Mouse (Mus musculus) kidney, postnatal 14 days (tissue): Measurements from ENCODE around the gene Cdk5r2.

Source experiments
- DNase-seq: peaks from one replicate; pipeline ENCODE4 v3.0.0; 2022; ENCODE audit warnings: mixed read lengths

Cdk5r2 gene

DNA sequence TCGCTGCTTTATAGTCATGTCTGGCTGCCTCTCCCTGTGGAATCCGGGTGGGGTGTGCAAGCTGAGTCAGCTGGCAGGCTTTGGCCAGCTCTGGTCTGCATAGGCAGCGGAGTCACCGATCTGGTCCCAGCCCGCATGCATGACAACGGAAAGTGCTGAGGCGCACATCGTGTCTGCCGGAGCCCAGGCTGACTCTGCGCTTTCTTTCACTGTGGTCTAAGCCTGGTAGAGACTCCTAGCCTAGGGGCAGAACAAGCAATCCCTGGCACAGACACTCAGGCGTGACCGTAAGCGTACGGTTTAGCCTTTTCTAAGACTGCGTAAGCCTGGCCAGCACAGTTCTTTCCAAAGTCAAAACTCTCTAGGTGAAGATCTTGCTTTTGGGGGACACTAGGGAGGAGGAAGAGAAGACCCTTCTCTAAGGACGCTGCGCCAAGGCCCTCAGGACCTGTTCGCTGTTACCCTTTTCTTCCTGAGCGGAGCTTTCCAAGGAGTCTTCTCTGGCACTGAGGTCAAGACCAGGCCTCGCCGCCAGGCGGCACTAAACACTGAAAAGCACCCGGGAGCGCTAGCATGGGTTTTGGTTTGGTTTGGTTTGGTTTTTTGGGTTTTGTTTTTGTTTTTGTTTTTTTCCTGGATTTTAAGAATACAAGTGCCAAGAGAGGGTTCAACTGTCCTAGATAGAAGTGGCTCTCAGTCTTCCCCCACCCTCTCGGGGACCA is 38.6 kb downstream of the Cdk5r2 start, which contains the start of gene Cryba2:
TSS of gene Cryba2 (minus strand) at position 10 of the 722 bp plus-strand sequence.
- DNase-seq = peak; percentile 52

- DNase-seq = peak; percentile 56
Measured at GRCm38 (mm10) chr1:74894966-74895365, 40.2 kb downstream of the Cdk5r2 start.

GRCm38 (mm10) chr1:74897976-74898375 is 43.2 kb downstream of the Cdk5r2 start:
- DNase-seq = no peak

DNA sequence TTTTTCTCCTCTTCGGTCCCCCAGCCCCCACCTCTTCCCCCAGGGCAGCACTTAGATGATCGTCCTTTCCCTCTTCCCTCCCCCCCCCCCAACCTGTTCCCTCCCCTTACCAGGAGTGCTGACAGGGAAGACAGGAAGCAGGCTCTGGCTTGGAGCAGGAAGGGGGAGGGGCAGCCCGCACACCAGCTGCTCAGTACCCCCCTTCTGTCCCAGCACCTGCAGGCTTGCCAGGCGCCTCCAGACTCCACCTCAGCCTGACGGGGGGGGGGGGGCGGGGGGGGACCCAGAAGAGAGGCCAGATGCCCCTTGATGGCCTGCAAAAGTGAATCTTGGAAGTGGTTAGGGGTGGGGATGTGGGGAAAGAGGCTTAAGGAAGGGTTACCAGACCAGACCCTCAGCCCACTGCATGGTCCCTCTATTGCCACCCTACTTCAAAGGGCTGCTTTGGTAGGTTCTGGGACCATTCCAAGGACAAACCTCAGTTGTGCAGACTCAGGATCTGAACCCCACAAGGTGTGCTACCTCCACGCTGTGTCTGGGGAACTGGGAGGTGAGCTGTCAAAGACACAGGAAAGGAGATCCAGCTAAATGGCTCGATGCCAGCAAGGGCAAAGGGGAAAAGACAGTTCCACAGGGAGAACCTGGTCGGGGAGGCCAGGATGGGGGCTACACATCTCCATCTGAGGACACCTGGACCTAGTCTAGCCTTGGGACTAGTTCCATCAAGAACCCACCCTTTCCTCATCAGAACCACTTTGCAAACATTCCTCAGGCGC is 44.1 kb downstream of the Cdk5r2 start:
- DNase-seq = peak; percentile 38

- peak; percentile 59 for DNase-seq
Measured at GRCm38 (mm10) chr1:74900341-74901285, 45.9 kb downstream of the Cdk5r2 start.

DNA sequence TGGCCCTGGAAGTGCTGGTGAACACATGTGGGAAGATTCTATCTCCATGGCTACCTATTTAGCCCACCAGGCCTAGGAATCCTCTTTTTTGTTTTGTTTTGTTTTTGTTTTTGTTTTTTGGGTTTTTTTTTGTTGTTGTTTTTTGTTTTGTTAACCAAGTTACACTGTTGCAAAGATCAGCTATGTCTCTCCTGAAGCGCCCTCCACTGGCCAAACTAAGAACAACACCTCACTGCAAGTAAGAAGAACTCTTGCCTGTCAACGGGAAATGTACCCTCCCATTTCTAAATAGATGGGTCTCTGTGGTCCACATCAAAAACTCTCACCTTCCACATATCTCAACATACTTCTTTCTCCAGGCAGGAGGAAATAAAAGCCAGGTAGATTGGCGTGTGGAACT is 47.0 kb downstream of the Cdk5r2 start:
- peak; percentile 51 for DNase-seq

DNA sequence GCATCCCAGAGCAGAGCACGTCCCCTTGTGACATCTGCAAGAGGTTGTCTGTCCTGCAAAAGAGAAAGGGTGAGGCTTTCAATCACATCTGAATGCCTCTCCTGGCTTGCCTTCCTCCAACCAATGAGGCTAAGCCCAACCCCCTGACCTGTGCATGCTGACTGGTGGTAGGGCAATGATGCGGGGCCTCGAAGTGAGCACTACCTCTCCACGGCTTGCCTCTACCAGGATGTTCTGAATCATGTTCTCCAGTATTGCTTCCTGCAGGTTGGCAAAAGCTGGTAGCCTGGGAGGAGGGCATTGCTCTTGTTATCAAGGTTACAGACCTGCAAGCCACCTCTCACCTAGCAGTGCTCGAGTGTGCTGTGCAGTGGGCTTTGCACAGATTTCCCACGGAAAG is 47.5 kb downstream of the Cdk5r2 start:
- no peak for DNase-seq
